8 mouse cellular contexts compared by ENCODE assay signal in the genomic region with DNA sequence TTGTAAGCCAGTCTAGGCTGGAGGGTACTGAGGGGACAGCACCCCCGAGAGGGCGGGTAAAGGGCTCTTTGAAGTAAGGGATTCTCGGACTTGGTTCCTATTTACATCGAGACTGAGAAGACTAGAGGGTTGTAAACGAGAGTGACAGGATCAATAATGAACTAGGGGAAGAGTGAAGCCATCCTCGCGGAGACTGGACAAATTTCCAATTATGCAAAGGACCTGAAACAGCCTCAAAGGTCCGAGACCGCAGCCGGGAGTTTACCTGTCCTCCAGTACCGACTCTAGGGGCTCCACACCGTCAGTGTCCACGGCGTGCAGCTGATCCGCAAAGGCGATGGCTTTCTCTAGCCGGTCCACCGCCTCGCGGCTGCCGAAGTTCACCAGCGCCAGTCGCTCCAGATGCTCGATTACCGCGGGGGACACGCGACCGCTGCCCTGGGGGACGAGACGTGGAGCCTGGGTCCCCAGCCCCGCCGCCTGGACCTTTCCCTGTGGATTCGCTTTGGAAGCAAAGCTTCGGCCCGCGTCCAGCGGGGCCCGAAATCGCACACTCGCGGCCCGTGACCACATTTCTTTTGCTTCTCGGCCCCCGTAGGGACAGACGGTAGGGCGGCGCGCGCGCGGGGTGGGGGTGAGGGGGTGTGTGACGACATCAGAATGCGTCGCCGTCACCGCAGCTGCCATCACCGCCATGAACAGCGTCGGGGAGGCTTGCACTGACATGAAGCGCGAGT. TPM values are rescaled to one million over a fixed set of nuclear protein-coding genes. Genes with fewer than 3 reads are reported as not detected.
DNase-seq lines count a peak whose midpoint lies in the region; ATAC-seq and TF ChIP-seq lines count a peak whose summit lies in the region.

TSS of gene Gatc (minus strand) at position 602 of the 737 bp plus-strand sequence.
TSS of gene Triap1 (plus strand) at position 649 of the 737 bp plus-strand sequence.

- in situ Hi-C loops in CH12.LX (cut with MboI; ENCODE audit: low pct_ligation_motif_present, low pct_unique_long_range_greater_than_20kb, low sequenced_read_pairs): loop anchor here (5.0 kb wide), 1 partner anchor 38 kb away; the partner anchor contains the start of gene Dynll1

- H3K27me3 ChIP-seq in CH12.LX (replicated peaks): no peaks in the 10 kb centered on the region
- H3K27me3 ChIP-seq in forebrain, embryonic 12.5 days: no peaks in the 10 kb centered on the region
- no peaks in the 10 kb centered on the region for H3K27me3 ChIP-seq in heart, embryonic 16.5 days (ENCODE audit: control insufficient read depth, insufficient read depth, low read length)
- no peaks in the 10 kb centered on the region for H3K27me3 ChIP-seq in liver, embryonic 15.5 days
- H3K27me3 ChIP-seq in neural tube, embryonic 12.5 days (replicated peaks): no peaks in the 10 kb centered on the region
- H3K27me3 ChIP-seq in stomach, postnatal 0 days (ENCODE audit: control insufficient read depth, insufficient read depth, low read length): no peaks in the 10 kb centered on the region

- H3K27ac ChIP-seq in CH12.LX (ENCODE audit: insufficient read depth, low read depth): peak within 1 kb of the TSS; percentile 89
- H3K27ac ChIP-seq in forebrain, embryonic 12.5 days: peak within 1 kb of the TSS; percentile 80
- H3K27ac ChIP-seq in heart, embryonic 16.5 days (ENCODE audit: low read length): peak within 1 kb of the TSS; percentile 77
- H3K27ac ChIP-seq in liver, embryonic 15.5 days (replicated peaks): peak within 1 kb of the TSS; percentile 89
- peak within 1 kb of the TSS; percentile 57; the same call in 1 of the 2 replicates for H3K27ac ChIP-seq in neural tube, embryonic 12.5 days
- H3K27ac ChIP-seq in stomach, postnatal 0 days (replicated peaks): peak within 1 kb of the TSS; percentile 78

- dilution Hi-C loops in CH12.LX (cut with MboI; ENCODE audit: extremely low pct_ligation_motif_present, extremely low pct_unique_long_range_greater_than_20kb, low sequenced_read_pairs): no loop called here

- H3K9ac ChIP-seq in CH12.LX (ENCODE audit: insufficient read depth, low read depth): peak within 1 kb of the TSS; percentile 91
- peak within 1 kb of the TSS; percentile 87 for H3K9ac ChIP-seq in forebrain, embryonic 12.5 days
- H3K9ac ChIP-seq in heart, embryonic 16.5 days (ENCODE audit: low read length): peak within 1 kb of the TSS; percentile 96
- peak within 1 kb of the TSS; percentile 89 for H3K9ac ChIP-seq in liver, embryonic 15.5 days
- peak within 1 kb of the TSS; percentile 76 for H3K9ac ChIP-seq in neural tube, embryonic 12.5 days
- H3K9ac ChIP-seq in stomach, postnatal 0 days (ENCODE audit: low read length): peak within 1 kb of the TSS; percentile 92

- peak; percentile 70; the same call in 1 of the 2 replicates for TF ChIP-seq POLR2A in CH12.LX (IDR thresholded peaks at IDR 0.05; ENCODE audit: low read depth, low read length)

- peak within 1 kb of the TSS; percentile 94 for H3K4me2 ChIP-seq in CH12.LX (ENCODE audit: insufficient read depth, low read depth, poor library complexity, severe bottlenecking)
- H3K4me2 ChIP-seq in forebrain, embryonic 12.5 days: peak within 1 kb of the TSS; percentile 73
- peak within 1 kb of the TSS; percentile 86 for H3K4me2 ChIP-seq in heart, embryonic 16.5 days (ENCODE audit: low read depth, low read length)
- H3K4me2 ChIP-seq in liver, embryonic 15.5 days: peak within 1 kb of the TSS; percentile 84
- peak within 1 kb of the TSS; percentile 61 for H3K4me2 ChIP-seq in neural tube, embryonic 12.5 days (replicated peaks)
- peak within 1 kb of the TSS; percentile 92 for H3K4me2 ChIP-seq in stomach, postnatal 0 days (replicated peaks; ENCODE audit: low read depth)

- peak within 1 kb of the TSS; percentile 76 to 95 (median 77) for H3K4me3 ChIP-seq in CH12.LX (replicated peaks in 1 of 3; ENCODE audit: low read depth in 2 of 3, low read length in 2 of 3, poor library complexity in 1 of 3)
- peak within 1 kb of the TSS; percentile 87 for H3K4me3 ChIP-seq in forebrain, embryonic 12.5 days (replicated peaks)
- peak within 1 kb of the TSS; percentile 95 for H3K4me3 ChIP-seq in heart, embryonic 16.5 days (ENCODE audit: low read length)
- peak within 1 kb of the TSS; percentile 88 for H3K4me3 ChIP-seq in liver, embryonic 15.5 days (replicated peaks)
- H3K4me3 ChIP-seq in neural tube, embryonic 12.5 days: peak within 1 kb of the TSS; percentile 78
- peak within 1 kb of the TSS; percentile 91 for H3K4me3 ChIP-seq in stomach, postnatal 0 days (ENCODE audit: low read depth, low read length)

- H3K9me3 ChIP-seq in CH12.LX (replicated peaks; ENCODE audit: low read length): no peaks in the 10 kb centered on the region
- no peaks in the 10 kb centered on the region for H3K9me3 ChIP-seq in forebrain, embryonic 12.5 days
- no peaks in the 10 kb centered on the region for H3K9me3 ChIP-seq in heart, embryonic 16.5 days (replicated peaks; ENCODE audit: control insufficient read depth, low read length)
- H3K9me3 ChIP-seq in liver, embryonic 15.5 days (replicated peaks): no peaks in the 10 kb centered on the region
- H3K9me3 ChIP-seq in neural tube, embryonic 12.5 days: no peaks in the 10 kb centered on the region
- no peaks in the 10 kb centered on the region for H3K9me3 ChIP-seq in stomach, postnatal 0 days (ENCODE audit: control insufficient read depth, low read length)

- TF ChIP-seq RAD21 in CH12.LX (IDR thresholded peaks at IDR 0.05; ENCODE audit: low read depth, low read length): no peak

- ATAC-seq in forebrain, embryonic 12.5 days (ENCODE audit: low FRiP score): peak; percentile 93
- peak; percentile 91 for ATAC-seq in heart, embryonic 16.5 days (replicated peaks; ENCODE audit: extremely low read depth, insufficient read depth, low FRiP score)
- peak; percentile 91 for ATAC-seq in liver, embryonic 15.5 days (ENCODE audit: insufficient read depth)
- ATAC-seq in neural tube, embryonic 12.5 days (ENCODE audit: low FRiP score, low read depth): peak; percentile 91
- peak; percentile 93 for ATAC-seq in stomach, postnatal 0 days (ENCODE audit: low FRiP score, low TSS enrichment)

- DNase-seq in CH12.LX (ENCODE audit: extremely low read depth): peak; percentile 83
- peak; percentile 85 for DNase-seq in c-Kit-positive CD71-positive TER-119-positive erythroid progenitor cells, embryonic 14.5 days (ENCODE audit: low spot score)
- peak; percentile 88 to 95 for DNase-seq in kidney, postnatal 36 days
- peak; percentile 92 for DNase-seq in stomach, postnatal 0 days (ENCODE audit: low spot score)

- H3K36me3 ChIP-seq in CH12.LX (replicated peaks in 1 of 2; ENCODE audit: control insufficient read depth in 1 of 2, insufficient read depth in 1 of 2, low read length in 1 of 2): peaks cover 42 to 61% of the 10 kb centered on the region in 2 experiments
- peaks cover 54% of the 10 kb centered on the region for H3K36me3 ChIP-seq in forebrain, embryonic 12.5 days (replicated peaks)
- peaks cover 30% of the 10 kb centered on the region for H3K36me3 ChIP-seq in heart, embryonic 16.5 days (ENCODE audit: control insufficient read depth, insufficient read depth)
- peaks cover 57% of the 10 kb centered on the region for H3K36me3 ChIP-seq in liver, embryonic 15.5 days (replicated peaks)
- H3K36me3 ChIP-seq in neural tube, embryonic 12.5 days: peaks cover 53% of the 10 kb centered on the region
- peaks cover 7% of the 10 kb centered on the region for H3K36me3 ChIP-seq in stomach, postnatal 0 days (ENCODE audit: control insufficient read depth, insufficient read depth, low read length)

- peaks cover 5 to 26% of the 10 kb centered on the region in 2 experiments for H3K4me1 ChIP-seq in CH12.LX (ENCODE audit: control insufficient read depth in 1 of 2, insufficient read depth in 2 of 2)
- H3K4me1 ChIP-seq in forebrain, embryonic 12.5 days: peaks cover 24% of the 10 kb centered on the region
- peaks cover 16% of the 10 kb centered on the region for H3K4me1 ChIP-seq in heart, embryonic 16.5 days (ENCODE audit: control insufficient read depth, insufficient read depth, low read length)
- H3K4me1 ChIP-seq in liver, embryonic 15.5 days (replicated peaks): peaks cover 56% of the 10 kb centered on the region
- H3K4me1 ChIP-seq in neural tube, embryonic 12.5 days: peaks cover 18% of the 10 kb centered on the region
- no peaks in the 10 kb centered on the region for H3K4me1 ChIP-seq in stomach, postnatal 0 days (replicated peaks; ENCODE audit: control insufficient read depth, insufficient read depth)

- 0 out of 2 replicates have a peak, but pooled peaks have one; percentile 28 for TF ChIP-seq EP300 in CH12.LX (IDR thresholded peaks at IDR 0.05; ENCODE audit: low read length)
- no peak for TF ChIP-seq EP300 in stomach, postnatal 0 days (optimal IDR thresholded peaks at IDR 0.05)

- peaks cover 43% of the 10 kb centered on the region for H3K79me2 ChIP-seq in CH12.LX (replicated peaks; ENCODE audit: control insufficient read depth, extremely low read depth, insufficient read depth, poor library complexity, severe bottlenecking)

- TF ChIP-seq CTCF in CH12.LX (conservative IDR thresholded peaks at IDR 0.05 in 1 of 2, IDR thresholded peaks at IDR 0.05 in 1 of 2; ENCODE audit: low read depth in 2 of 2, low read length in 2 of 2): no peak
- peak; percentile 11; the same call in 1 of the 2 replicates for TF ChIP-seq CTCF in stomach, postnatal 0 days (IDR thresholded peaks at IDR 0.05; ENCODE audit: low read depth)

- under 1% methylated on average over 62 of the region's 62 CpGs for WGBS in forebrain, embryonic 12.5 days
- under 1% methylated on average over 62 of the region's 62 CpGs for WGBS in heart, embryonic 16.5 days
- WGBS in liver, embryonic 15.5 days (ENCODE audit: insufficient replicate concordance): under 1% methylated on average over 62 of the region's 62 CpGs
- under 1% methylated on average over 62 of the region's 62 CpGs for WGBS in neural tube, embryonic 12.5 days
- under 1% methylated on average over 58 of the region's 62 CpGs for WGBS in stomach, postnatal 0 days

RNA-seq across cellular contexts. Expression of gene Gatc, which starts in this region (rescaled TPM):
- total RNA-seq in CH12.LX (2012; rRNA removed) (6.2 and 7.3 TPM in 2 replicates), CH12.LX (2014; rRNA removed) (11.7 and 14.4 TPM in 2 replicates)
- 27.0 and 34.0 TPM in 2 replicates for polyA plus RNA-seq in CH12.LX (2012; ENCODE audit: insufficient read length, low read depth)
- polyA plus RNA-seq in forebrain, embryonic 12.5 days (2016; fragmentation: Nextera tagmentation; extraction: Ambion mirVana): 41.5 and 42.1 TPM in 2 replicates
- polyA plus RNA-seq in heart, embryonic 16.5 days (2015; fragmentation: Nextera tagmentation; extraction: Ambion mirVana): 22.4 and 24.6 TPM in 2 replicates
- 11.6 and 13.4 TPM in 2 replicates for polyA plus RNA-seq in liver, embryonic 15.5 days (2015; fragmentation: Nextera tagmentation; extraction: Ambion mirVana)
- 31.2 and 35.3 TPM in 2 replicates for polyA plus RNA-seq in neural tube, embryonic 12.5 days (2016; fragmentation: Nextera tagmentation; extraction: Ambion mirVana)
- 12.9 and 14.7 TPM in 2 replicates for polyA plus RNA-seq in stomach, postnatal 0 days (2015; fragmentation: Nextera tagmentation; extraction: Ambion mirVana)

RNA-seq across cellular contexts. Expression of gene Triap1, which starts in this region (rescaled TPM):
- total RNA-seq in CH12.LX (2012; rRNA removed): 33.7 and 36.9 TPM in 2 replicates
- total RNA-seq in CH12.LX (2014; rRNA removed): 31.4 and 31.8 TPM in 2 replicates
- 36.1 and 38.2 TPM in 2 replicates for polyA plus RNA-seq in CH12.LX (2012; ENCODE audit: insufficient read length, low read depth)
- polyA plus RNA-seq in forebrain, embryonic 12.5 days (2016; fragmentation: Nextera tagmentation; extraction: Ambion mirVana): 54.5 and 55.6 TPM in 2 replicates
- 39.2 and 40.2 TPM in 2 replicates for polyA plus RNA-seq in heart, embryonic 16.5 days (2015; fragmentation: Nextera tagmentation; extraction: Ambion mirVana)
- polyA plus RNA-seq in liver, embryonic 15.5 days (2015; fragmentation: Nextera tagmentation; extraction: Ambion mirVana): 26.6 and 29.6 TPM in 2 replicates
- polyA plus RNA-seq in neural tube, embryonic 12.5 days (2016; fragmentation: Nextera tagmentation; extraction: Ambion mirVana): 52.2 and 54.8 TPM in 2 replicates
- 63.3 and 65.4 TPM in 2 replicates for polyA plus RNA-seq in stomach, postnatal 0 days (2015; fragmentation: Nextera tagmentation; extraction: Ambion mirVana)

Comparison
In these comparisons a context has a peak if more than half of its experiments do, and no peak if none do; other contexts are left out.
1. Peak in every context shown above with its lines: DNase-seq, ATAC-seq, H3K4me3 ChIP-seq and H3K27ac ChIP-seq.